Mouse (Mus musculus) liver, postnatal 0 days (tissue): ENCODE measurements around the gene Fbxo17.

Experiments used
- CTCF ChIP-seq: sonication (generic); IDR thresholded peaks from 2 replicates; pipeline ENCODE4 v1.5.1; 2016; ENCODE audit warnings: antibody characterized with exemption, low read depth
- EP300 ChIP-seq: IDR thresholded peaks from 2 replicates; pipeline ENCODE4 v1.6.1; 2016; ENCODE audit warnings: antibody characterized with exemption, low read depth, mild to moderate bottlenecking

GRCm38 (mm10) chr7:28714667-28715066, 1.9 kb upstream of the Fbxo17 start:
- no peak for TF ChIP-seq EP300
- TF ChIP-seq CTCF: no peak
